Mouse (Mus musculus): ENCODE measurements around the gene Folr1.

Gene Folr1

DNA sequence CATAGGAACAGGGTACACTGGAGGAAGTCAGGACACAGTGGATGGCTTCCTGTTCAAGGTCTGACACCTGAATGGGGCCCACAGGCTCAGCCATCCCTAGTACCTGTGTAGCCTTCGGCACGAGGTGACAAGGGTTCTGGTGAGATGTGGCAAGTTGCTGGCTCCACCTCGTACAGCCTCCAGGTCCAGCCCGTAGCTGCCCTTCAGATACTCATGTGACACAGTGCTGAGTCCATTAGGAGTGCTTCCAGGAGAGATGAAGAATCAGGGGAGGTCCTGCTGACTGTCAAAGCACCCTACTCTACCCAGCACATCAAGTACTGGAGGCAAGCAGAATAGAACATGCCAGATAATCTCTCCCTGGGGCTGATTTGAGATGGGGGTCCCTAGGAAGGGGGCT is 38.2 kb downstream of the Folr1 start:
- peak in 1 of 2 experiments; percentile 29 for DNase-seq

DNA sequence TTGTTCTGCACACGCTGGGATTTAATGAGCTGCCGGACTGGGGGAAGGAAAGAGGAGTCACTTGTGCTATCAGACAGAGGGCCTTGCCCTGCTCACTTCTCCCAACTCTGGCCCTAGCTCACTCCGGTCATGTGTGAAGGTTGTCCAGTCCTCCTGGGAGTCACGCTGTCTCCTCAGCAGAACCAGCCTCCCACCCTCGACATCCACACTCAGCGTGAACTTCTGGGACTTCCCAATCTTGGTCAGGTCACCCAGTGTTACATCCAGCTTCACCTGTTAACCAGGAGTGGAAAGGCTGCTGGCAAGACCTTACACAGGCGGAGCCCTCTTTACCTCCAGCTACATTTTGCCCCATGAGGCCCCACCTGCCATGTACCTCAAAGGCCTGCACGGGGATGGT is 39.2 kb downstream of the Folr1 start:
- DNase-seq, result no peak

DNA sequence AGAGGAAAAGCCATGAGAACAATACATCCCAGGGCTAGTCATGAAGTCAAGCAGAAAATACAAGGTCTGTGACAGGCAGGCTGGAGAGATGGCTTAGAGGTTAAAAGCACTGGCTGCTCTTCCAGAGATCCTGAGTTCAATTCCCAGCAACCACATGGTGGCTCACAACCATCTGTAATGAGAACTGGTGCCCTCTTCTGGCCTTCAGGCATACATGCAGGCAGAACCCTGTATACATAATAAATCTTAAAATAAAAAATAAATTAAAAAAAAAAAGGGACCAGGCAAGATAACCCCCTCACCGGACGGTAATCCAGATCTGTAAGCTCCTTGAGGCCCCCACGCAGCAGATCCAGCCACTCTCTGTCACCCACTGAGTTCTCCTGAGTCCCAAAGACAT is 40.2 kb downstream of the Folr1 start:
- DNase-seq, result no peak

GRCm38 (mm10) chr7:101823758-101824630 is 46.6 kb downstream of the Folr1 start:
- peak; percentile 63 to 89 for DNase-seq

DNA sequence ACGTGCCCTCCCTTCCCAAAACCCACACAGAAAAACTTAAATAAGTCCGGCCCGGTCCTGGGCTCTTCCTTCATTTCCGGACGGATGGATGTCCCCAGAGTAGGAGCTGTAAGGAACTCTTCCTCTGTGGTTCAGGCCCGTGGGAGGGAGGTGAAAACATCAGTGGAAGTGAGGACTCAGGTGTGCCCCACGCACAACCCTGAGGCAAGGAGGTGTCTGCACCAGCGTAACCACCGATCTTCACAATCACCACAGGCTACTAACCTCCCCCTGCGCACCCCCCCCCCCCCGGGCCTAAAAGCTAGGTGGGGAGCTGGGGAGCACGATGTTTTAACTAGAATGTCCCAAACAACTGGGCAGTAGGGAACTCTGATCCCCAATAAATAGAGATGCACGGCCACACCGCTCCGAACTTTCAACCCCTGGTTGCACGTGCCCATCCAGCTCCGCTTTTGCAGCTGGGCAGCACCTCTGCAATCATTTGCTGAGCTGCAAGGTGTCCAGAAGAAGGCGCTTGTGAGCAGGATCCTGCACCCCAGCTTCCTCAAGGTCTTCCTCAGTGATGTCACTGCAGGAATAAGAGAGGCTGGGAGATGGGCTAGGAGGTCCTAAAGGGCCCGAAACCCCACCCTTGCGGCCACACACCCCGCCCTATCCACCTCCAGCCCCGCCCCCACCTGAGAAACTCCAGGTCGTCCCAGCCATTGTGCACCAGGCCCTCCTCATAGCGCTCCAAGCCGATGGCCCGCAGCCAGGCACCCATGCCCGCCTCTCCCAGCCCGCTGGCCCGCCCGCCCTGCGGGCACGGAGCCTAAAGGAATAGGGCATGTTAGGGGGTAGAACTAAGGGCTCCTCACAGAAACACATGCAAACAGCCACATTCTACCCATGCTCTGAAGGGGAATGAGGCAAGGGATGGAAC is 47.5 kb downstream of the Folr1 start:
- DNase-seq, result peak; percentile 66 to 84

GRCm38 (mm10) chr7:101821571-101822501 is 48.8 kb downstream of the Folr1 start:
- DNase-seq, result peak; percentile 47 to 76

GRCm38 (mm10) chr7:101820295-101821030 is 50.1 kb downstream of the Folr1 start:
- DNase-seq, result peak in 1 of 2 experiments; percentile 48

DNA sequence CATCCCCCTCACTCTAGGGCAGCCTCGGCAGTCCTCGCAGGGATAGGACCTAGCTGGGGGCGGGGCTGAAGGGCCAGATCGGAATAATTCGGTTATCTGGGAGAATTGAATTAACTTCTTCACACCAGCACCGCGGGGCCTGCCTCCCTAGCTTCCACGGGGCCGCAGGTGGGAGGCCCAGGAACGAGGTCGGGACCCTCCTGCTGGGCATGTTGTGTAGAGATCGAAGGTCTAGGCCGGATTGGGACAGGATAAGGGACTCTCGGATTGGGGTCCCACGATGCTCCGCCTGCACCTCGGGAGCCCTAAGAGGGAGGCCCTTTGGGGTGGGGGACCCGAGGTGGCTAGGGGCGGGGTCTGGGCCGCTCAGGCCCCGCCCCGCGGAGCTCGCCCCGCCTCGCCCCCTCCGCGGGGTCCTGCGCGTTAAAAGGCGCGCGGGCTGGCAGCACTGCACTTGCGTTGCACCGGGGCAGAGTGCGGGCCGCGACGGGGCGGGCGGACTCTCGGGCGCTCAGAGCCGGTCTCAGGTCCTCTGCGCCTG is 52.7 kb downstream of the Folr1 start, which contains the start of gene Phox2a:
Gene Phox2a (plus strand): TSS at position 453 of the 541 bp plus-strand sequence.
- no peak for DNase-seq
